Mouse (Mus musculus) A20 (cell line): ENCODE data around the gene Kank2.

ENCODE experiments used
- DNase-seq: peaks from one replicate; pipeline ENCODE4 v3.0.0-alpha.2; 2011; ENCODE audit warnings: low read depth, low spot score

Gene Kank2

DNA sequence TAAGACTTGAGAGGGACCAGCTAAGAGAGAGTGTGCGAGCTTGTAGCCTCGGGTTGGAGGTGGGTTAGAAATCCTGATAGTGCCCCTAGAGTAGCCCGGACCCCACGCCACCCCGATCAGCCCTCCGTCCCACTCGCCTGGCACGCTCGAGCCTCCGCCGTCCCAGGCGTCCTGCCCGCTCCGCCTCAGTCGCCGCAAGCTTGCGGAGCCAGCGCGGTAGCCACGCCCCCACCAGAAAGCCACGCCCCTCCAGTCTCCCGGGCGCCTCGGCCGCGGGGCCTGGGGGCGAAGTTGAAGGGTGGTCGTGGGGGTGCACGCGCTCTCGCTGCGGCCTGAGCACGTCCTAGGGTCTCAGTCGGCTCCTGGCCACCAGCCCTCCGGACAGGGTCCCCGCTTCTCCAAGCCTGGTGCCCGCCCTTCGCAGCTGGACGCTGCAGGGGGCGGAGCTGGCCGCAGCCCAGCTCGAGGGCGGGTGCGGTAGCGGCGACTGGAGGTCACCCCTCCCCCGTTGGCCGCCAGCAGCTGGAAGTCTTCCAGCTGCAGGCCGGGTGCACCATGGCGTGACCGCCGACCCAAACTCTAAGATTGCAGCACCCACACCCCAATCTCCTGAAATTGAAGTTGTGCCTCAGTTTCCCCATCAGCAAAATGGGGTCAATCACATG is at the start of gene Kank2:
Gene Kank2, minus strand, starts transcription at position 400 of the 665 bp plus-strand sequence.
- peak; percentile 74 for DNase-seq

DNA sequence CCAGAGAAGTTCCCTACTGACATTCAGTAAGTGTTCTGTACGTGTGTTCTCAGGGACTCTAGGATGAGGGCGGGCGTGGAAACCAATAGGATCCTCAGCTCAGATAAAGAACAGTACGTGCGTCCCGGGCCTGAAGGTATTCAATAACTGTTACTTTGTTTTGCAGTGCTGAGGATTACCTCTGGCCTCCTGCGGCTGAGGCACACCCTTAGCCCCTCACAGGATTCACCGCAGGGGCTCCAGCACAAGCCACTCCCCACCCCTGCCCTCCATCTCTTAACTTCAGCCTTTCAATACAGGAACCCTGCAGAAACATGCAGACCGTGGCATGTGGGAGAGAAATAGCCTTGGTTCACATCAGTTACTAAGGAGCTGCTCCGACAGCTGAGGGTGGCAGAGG is 49.4 kb upstream of the Kank2 start:
- DNase-seq = no peak

DNA sequence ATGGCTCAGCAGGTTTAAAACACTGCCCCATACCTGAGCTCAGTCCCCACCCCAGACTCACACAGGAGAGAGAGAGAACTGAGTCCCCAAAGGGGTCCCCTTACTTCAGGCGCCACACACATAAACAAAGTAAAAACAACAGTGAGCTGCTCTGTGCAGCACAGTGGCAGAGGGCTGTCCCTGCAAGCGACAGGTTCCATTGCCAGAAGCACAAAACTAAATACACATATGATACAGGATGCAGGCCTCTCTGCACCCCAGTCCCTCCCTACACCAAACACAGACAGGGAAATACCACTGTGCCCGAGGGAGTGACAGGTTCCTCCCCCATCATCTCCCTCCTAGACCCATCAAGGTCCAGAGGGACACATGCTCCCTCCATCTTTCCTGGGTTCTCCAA is 48.9 kb upstream of the Kank2 start:
- DNase-seq = no peak

DNA sequence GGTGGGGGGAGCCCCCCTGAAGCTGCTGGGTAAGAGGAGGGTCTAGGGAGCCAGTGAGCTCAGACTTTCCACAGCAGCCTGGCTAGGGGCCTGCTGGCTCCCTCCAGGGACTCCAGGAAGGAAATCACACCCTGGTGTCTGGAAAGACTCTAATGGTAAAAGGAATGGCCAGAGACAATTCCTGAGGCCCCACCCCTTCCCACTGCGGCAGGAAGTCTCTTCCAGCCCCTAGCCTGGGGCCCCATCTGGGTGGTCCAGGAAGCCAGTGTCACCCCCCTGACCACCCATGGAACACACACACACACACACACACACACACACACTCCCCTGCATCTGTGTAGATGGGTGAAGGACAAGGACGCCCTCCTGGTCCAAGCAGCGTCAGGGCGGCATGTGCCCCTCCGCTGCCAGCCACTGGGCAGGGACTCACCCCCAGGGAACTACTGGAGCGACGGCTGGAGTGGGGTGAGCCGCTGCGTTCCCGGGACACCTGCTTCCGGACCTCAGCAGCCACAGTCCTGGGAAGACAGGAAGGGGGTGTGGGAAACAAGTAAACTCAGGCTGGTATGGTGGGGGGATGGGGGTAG is 48.3 kb upstream of the Kank2 start:
- no peak for DNase-seq

DNA sequence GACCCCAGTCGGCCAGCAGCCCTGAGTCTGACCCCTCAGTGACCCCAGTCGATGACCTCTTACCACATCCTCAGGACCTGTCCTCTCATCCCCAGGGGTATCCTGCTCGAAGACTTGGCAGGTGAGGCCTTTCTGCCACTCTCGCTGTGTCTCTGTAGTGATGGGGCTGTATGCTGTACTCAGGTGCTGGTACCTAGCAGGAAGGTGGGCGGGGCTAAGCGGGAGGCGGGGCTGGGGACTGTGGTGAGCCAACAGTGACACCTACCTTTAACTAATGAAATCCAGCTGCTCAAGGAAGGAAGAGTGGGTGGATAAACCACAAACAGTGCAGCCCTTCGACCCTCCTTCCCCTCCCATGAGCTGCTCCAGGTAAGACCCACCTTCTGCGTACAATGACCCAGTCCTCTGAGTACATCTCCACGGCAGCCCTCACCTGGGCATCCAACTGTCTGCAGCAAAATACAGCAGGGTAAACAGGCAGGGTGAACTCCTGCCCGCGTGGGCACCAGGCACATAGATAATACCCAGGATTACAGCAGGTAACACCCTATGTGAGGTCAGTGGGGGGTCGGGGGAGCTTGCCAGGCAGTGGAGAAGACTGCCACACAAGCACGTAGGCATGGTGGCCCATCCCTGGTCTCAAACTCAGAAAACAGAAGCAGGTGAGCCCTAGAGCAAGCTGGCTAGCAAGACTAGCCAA is 47.0 kb upstream of the Kank2 start:
- peak; percentile 15 for DNase-seq

DNA sequence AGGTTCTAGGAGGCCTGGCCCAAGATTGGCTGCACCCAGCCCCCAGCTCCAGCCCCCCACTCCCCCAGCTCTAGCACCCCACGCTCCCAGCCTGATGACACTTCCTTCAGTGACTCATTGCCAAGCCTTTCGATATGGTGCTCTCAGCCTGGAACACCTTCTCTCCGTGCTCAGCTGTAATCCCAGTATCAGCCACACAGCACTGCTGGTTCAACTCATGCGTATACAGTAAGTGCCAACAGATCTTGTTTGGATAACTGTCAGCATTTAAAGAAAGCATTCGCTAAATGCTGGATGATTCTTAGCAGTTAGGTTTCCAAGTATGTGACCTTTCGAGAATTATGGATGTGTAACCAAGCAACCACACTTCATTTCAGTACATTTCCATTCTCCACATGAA is 44.5 kb upstream of the Kank2 start:
- DNase-seq = no peak

DNA sequence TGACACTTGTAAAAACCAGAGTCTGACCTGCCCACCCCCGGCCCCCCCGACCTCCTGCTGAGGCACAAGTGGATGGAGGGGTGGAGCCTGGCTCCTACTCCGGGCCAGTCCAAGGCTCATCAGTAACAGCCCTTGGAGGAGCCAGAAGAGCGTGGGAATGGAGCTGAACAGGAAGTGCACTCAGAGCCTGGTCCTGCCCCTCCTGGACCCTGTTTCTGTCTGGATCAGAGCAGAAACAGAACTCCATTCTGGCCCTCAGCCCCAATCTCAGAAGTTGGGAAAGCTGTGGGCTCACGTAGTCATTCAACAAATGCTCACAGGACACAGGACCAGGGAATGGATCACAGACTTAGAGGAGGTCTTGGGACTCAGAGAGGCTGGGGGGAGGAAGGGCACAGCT is 43.8 kb upstream of the Kank2 start:
- DNase-seq = no peak

DNA sequence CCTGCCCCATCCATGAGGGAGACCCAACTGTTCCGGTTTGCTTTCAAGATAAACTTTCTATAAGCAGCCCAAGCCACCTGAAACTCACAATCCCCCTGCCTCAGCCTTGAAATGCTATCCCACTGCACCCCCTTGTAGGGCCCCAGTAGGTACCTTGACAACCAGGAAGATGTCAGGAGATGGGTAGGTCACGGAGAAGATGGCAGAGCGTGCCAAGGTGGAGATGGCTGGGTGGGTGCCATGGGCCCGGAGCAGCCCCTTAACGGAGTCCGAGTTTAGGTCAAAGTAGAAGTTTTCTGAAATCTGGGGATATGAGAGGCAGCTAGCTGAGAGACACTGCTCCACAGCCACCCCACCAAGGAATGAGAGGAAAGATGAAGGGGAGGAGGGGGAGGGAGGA is 42.8 kb upstream of the Kank2 start:
- DNase-seq = no peak

DNA sequence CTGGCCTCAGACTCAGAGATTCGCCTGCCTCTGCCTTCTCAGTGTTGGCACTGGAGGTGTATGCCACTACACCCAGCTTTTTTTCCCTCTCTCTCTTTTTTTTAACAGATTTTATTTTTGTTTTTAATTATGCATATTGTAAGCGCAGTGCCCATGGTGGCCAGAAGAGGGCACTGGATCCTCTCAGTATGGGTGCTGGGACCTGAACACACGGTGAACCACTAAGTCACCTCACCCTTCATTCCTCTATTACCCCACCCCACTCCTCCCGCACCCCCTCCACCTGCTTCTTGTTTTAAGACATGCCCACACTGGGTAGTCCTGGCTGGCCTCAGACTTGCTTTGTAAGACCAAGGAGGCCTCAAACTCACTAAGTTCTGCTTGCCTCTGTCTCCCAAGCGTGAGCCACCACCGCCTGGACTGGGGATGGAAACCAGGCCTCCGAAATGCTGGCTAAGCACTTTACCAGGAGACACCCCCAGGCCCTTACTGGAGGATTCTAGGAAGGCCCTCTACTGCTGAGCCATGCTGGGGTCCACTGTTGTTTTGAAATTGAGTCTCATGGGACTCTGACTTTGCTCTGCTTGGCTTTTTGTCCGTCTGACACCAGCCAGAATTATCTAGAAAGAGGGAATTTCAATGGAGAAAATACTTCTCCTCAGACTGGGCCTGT is 41.7 kb upstream of the Kank2 start:
- peak; percentile 37 for DNase-seq

DNA sequence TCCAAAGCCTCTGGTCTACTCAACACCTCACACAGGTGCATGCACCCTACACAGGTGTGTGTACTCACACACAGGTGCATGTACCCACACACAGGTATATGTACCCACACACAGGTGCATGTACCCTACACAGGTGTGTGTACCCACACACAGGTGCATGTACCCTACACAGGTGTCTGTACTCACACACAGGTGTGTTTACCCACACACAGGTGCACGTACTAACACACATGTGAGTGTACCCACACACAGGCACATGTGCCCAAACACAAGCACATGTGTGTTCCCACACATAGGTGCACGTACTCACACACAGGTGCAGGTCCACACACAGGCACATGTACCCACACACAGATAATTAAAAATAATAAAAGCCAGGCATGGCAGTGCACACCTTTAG is 39.1 kb upstream of the Kank2 start:
- no peak for DNase-seq

DNA sequence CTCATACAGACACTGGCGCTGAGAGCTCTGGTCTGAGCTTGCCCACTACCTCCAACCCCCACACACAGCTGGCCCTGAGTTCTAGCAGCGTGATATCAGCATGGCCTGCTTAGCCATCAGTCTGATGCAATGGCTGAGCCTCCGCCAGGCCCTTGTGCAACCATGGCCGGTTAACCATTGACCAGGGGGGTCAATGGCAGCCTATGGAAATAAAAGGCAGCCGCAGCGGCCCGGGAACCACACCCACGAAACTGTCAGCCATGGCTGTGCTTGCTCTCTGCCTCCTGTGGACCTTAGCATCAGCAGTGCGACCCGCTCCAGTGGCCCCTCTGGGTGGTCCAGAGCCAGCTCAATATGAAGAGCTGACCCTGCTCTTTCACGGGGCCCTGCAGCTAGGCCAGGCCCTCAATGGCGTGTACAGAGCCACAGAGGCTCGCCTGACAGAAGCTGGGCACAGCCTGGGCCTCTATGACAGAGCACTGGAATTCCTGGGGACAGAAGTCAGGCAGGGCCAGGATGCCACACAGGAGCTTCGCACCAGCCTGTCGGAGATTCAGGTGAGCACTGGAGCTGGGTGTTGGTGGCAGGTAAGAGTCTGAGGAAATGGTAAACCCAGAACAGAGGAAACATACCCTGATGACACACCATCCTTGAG is 36.8 kb upstream of the Kank2 start, which contains the start of gene Angptl8:
Gene Angptl8, plus strand, starts transcription at position 253 of the 655 bp plus-strand sequence.
- DNase-seq = no peak

DNA sequence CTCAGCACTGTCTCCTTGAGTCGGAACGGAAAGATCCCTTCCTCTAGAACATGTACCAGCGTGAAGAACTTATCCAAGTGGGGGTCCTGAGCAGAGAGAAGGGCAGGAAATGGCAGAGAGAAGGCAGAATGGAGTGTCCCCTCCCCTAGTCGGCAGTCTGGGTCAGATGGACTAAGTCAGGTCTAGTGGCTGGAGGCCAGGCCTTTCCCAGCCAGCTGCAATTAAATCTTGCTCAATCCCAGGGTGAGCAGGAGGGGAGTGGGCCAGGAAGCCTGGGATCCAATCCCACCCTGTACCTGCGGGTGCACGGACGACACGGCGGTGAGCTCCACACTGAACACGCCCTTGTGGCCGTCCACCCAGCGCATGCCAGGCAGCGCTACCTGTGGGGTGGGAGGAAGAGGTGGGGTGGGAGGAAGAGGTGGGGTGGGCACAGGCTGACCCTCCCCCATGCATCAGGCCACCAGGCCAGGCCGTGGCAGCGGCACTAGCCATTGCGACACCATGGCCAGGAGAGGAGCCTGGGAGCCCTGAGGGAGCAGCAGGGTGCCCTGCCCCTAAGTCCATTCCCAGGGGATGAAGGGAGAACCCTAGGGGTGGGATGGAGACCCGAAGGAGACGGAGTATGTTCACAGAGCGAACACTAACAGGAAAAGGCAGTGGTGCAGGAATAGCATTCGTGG is 33.2 kb upstream of the Kank2 start:
- no peak for DNase-seq

DNA sequence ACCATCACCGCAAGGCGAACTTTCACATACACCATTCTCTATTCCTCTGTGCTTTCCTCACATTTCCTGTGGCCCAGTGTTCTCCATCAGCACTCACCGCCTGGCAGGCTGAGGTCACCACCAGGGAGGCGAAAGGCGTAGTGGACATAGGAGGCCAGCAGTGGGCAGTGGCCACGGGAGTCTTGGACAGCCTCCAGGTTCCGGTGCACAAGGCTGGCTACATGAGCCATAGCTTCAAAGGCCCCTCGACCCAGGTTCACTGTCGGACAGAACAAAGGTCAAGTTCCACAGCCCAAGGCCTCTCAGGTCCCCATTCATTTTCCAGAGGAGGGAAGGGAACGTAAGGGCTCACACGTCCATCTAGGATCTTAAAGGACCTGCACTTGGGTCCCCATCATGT is 32.4 kb upstream of the Kank2 start:
- no peak for DNase-seq

DNA sequence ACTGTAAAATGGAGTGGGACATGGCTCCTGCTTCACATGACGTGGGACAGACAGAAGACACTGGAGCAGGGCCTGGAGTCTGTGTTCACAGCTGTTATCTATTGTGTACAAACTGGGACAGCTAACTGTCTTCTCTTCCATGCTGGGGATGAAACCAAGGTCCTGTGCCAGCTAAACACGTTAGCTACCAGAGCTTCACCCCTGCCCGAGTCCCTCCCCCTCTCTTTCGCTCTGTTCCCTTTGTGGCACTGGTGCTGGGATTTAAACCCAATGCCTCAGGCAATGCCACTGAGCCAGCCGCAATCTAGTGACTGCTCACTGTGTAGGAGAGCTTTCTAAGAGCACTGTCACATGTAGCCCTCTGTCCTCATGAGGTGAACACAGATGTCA is 31.9 kb upstream of the Kank2 start:
- no peak for DNase-seq

DNA sequence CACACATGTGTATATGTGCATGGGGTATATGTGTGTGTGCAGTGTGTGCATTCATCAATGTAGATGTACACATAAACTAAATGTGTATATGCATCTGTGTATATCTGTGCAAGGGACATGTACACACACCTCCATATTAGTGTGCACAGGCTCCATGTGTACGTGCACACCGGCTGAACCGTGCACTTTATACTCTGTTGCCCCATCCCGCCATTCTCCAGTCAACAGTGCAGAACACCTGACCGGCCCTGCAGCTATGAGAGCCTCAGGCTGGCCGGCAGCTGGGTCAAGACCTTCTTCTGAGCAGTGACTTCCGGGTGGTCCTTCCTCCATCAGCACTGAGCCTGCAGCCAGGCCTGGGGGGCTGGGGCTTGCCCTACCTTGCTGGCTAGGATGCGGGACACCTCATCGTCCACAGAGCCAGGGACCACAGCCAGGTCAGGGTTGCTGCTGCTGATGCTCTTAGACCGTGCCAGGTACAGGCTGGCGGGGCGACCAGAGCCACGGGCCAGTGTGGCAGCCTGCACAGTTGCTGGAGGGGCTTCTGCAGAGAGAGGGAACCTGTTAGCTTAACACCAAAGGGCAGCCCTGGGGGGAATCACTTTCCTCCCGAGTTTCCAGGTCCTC is 31.4 kb upstream of the Kank2 start:
- DNase-seq = no peak

DNA sequence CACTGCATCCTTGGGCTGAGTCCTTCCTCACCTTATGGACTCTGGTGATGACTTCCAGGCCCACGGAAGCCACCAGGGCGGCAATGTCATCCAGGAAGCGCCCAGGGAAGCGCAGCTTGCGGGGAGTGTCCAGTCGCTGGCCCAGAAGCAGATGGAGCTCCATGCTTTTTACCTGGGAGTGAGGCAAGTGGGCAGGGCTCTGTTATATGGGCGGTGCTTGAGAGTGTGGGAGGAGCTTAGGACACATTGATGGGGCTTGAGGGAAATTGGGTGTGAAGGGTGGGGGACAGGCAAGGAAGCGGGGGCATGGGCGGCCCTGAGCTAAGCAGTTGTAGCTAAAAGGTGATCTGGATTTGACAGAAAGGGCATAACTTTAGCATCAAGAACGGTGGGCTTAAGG is 25.8 kb upstream of the Kank2 start:
- no peak for DNase-seq

DNA sequence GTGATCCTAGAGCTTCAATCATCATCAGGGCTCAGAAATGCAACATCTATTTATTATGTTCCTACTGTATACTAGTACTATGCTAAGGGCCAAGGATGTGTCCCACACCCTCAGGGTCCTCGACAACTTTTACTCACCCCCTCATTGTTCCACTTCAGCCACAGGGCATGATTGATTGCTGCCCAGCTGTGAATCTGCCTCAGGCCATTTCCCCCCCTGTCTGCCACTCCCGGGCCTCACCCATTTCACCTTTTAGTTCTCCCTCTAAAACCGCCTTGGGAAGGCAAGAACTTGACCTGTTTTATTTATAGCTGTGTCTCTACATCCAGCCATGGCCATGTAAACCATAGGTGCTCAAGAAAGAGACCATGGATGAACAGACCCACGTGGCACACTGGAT is 25.4 kb upstream of the Kank2 start:
- no peak for DNase-seq

DNA sequence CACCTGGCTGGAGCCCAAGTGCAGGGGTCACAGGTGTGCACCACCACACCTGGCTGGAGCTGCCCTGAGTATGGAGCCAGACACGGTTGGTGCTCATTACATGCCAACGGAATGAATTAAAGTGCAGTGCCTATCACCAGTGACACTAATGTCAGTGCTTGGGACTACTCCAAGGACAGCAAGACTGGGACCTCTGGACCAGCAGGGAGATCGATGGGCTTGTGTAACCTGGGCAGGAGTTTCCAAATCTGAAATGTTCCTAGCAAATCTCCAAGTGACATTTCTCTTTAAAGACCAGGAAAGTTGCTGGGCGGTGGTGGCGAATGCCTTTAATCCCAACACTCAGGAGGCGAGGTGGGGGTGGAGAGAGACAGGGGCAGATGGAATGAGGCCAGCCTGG is 24.1 kb upstream of the Kank2 start:
- no peak for DNase-seq

DNA sequence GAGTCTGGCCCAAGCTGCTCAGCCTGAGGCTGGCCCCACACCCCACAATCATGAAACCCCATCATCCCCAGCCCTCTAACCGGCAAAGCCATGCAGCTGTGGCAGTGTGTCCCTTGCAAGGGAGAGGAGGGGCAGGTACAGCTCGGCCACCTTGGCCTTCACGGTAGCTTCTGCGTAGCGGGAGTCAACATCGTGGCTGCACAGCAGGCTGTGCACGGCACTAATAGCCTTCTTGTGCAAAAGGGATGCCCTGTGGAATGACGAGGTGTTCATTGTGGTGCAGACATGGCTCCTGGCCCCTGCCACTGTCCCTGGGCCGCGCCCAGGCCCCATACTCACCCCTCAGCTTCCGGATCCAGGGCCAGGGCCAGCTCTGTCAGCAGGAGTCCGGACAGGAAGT is 21.6 kb upstream of the Kank2 start:
- DNase-seq = no peak

DNA sequence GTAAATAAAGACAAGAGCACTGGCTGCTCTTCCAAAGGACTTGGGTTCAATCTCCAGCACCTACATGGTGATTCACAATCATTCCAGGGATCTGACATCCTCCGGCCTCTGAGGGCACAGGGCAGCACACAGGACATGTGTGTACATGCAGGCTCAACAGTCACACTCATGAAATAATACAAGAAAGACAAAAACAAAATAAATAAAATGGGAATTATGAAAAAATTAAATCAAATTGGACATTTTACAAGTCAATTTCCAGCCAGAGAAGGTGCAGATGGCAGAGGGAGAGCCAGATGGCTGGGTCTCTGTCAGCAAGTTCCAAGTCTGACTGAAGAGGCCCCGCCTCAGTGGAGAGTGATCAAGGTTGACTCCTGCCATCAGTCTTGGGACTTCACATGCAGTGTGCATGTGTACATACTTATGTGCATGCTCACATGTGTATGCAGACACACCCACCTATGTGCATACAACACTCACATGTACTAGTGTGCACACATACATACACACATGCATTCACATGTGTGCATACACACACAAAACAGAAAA is 20.7 kb upstream of the Kank2 start:
- DNase-seq = no peak

DNA sequence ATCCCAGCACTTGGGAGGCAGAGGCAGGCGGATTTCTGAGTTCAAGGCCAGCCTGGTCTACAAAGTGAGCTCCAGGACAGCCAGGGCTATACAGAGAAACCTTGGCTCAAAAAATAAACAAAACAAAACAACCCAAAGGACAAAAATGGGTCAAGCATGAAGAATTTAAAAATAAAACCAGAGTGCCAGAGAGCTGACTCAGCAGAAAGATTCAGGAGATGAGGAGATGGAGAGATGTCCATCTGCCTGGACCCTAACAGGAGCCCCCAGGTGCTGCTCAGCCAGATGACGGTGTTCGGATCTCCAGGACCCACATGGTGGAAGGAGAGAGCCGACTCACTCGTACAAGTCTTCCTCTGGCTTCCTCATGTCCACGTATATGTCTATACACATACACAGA is 20.0 kb upstream of the Kank2 start:
- DNase-seq = no peak
